Comparison of ENCODE assay signal across 27 mouse cellular contexts in the genomic region with DNA sequence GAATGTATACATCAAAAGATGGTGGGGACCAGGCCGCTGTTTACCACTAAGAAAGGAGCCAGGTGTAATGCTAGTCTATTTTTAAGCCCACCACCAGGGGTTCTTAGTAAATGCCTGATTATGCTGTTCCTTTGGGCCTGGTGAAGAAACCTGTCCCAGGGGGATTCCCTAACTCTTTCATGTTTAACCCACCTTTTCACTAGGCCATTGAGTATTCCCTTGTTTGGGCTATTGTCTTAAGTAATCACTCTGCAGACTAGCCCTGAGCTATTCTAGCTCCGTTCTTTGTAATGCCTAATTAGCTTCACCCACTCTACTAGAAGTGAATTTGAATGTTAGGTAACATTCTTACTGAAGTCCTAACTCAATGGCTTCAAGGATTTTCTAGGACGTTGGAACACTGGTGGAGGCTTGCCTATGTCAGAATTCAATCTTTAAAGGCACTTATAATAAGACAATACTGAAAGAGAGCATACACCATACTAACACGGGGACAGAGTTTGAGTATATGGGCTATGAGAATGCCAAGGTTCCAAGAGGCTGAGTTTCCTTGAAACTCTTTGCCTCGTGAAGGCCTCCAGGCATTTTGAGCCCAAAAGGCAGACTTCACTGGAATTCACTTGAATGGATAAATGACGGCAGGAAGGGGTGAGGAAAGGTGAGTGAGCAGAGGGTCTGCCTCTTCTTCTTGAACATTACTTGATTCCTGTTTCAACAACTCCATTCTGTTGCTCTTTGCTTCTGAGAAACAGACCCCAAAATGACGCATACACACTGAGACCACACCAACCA.
DNase-seq lines count a peak whose midpoint lies in the region; ATAC-seq and TF ChIP-seq lines count a peak whose summit lies in the region.
"Had no signal": no experiment of that assay in that cellular context is flagged by ENCODE, and none has a peak within 500 bp of the region (broad histone marks: within the 10 kb centered on the region; RNA-seq: fewer than 3 reads in every experiment).

No protein-coding gene starts in this region.

- peaks cover 8% of the 10 kb centered on the region for H3K27me3 ChIP-seq in E14TG2a.4 (ENCODE audit: insufficient read depth, low read length)
- no peaks in the 10 kb centered on the region for H3K27me3 ChIP-seq in kidney, adult 2 months (replicated peaks; ENCODE audit: control insufficient read depth, insufficient read depth, low read length)
- H3K27me3 ChIP-seq in forebrain, embryonic 16.5 days (replicated peaks; ENCODE audit: control insufficient read depth, insufficient read depth, low read length), result no peaks in the 10 kb centered on the region
- H3K27me3 ChIP-seq: CH12.LX; embryonic facial prominence, embryonic 13.5 days; embryonic facial prominence, embryonic 15.5 days; forebrain, embryonic 15.5 days had no signal

- H3K36me3 ChIP-seq in E14TG2a.4 (ENCODE audit: insufficient read depth, low read length), result no peaks in the 10 kb centered on the region
- no peaks in the 10 kb centered on the region for H3K36me3 ChIP-seq in kidney, adult 2 months (ENCODE audit: control insufficient read depth, insufficient read depth, low read length)
- H3K36me3 ChIP-seq in forebrain, embryonic 16.5 days (ENCODE audit: control insufficient read depth, insufficient read depth), result no peaks in the 10 kb centered on the region
- H3K36me3 ChIP-seq: embryonic facial prominence, embryonic 13.5 days; embryonic facial prominence, embryonic 15.5 days; forebrain, embryonic 10.5 days; forebrain, embryonic 15.5 days; G1E had no signal

- TF ChIP-seq POLR2A in kidney, adult 2 months (IDR thresholded peaks at IDR 0.05; ENCODE audit: low read depth, low read length), result no peak

- no peak overlapping the region for H3K27ac ChIP-seq in kidney, adult 2 months (ENCODE audit: insufficient read depth, low read depth, low read length)
- H3K27ac ChIP-seq in forebrain, embryonic 16.5 days (ENCODE audit: low read length), result no peak overlapping the region
- H3K27ac ChIP-seq: embryonic facial prominence, embryonic 13.5 days; embryonic facial prominence, embryonic 15.5 days; forebrain, embryonic 10.5 days; forebrain, embryonic 13.5 days; forebrain, embryonic 15.5 days had no signal

- ATAC-seq in forebrain, embryonic 16.5 days, result no peak
- ATAC-seq: CD4-positive, CD25-positive, alpha-beta regulatory T cell, adult 4 months; forebrain, embryonic 13.5 days; forebrain, embryonic 15.5 days; Patski had no signal

- H3K4me2 ChIP-seq in forebrain, embryonic 16.5 days (ENCODE audit: low read length), result no peak overlapping the region
- H3K4me2 ChIP-seq: embryonic facial prominence, embryonic 13.5 days; embryonic facial prominence, embryonic 15.5 days; forebrain, embryonic 13.5 days; forebrain, embryonic 15.5 days had no signal

- no peak overlapping the region for H3K4me3 ChIP-seq in E14TG2a.4 (replicated peaks; ENCODE audit: low read length)
- no peak overlapping the region for H3K4me3 ChIP-seq in kidney, adult 2 months (ENCODE audit: insufficient read depth, low read depth, low read length)
- no peak overlapping the region for H3K4me3 ChIP-seq in forebrain, embryonic 16.5 days (replicated peaks; ENCODE audit: low read length)
- H3K4me3 ChIP-seq: embryonic facial prominence, embryonic 13.5 days; embryonic facial prominence, embryonic 15.5 days; erythroblast, embryonic 14.5 days; forebrain, embryonic 10.5 days; forebrain, embryonic 13.5 days; forebrain, embryonic 15.5 days had no signal

- H3K9me3 ChIP-seq in E14TG2a.4 (ENCODE audit: low read length), result peaks cover 33% of the 10 kb centered on the region
- H3K9me3 ChIP-seq in forebrain, embryonic 16.5 days (ENCODE audit: control insufficient read depth, low read length), result no peaks in the 10 kb centered on the region
- H3K9me3 ChIP-seq: embryonic facial prominence, embryonic 13.5 days; embryonic facial prominence, embryonic 15.5 days; forebrain, embryonic 10.5 days; forebrain, embryonic 13.5 days; forebrain, embryonic 15.5 days had no signal

- TF ChIP-seq CTCF in E14TG2a.4 (conservative IDR thresholded peaks at IDR 0.05; ENCODE audit: low read length), result 0 out of 2 replicates have a peak, but pooled peaks have one; percentile 12
- TF ChIP-seq CTCF in kidney, adult 2 months (conservative IDR thresholded peaks at IDR 0.05; ENCODE audit: insufficient read depth, insufficient read length, low read depth, low read length), result no peak

- DNase-seq in ES-CJ7 (ENCODE audit: low read depth, low spot score) (peak; percentile 86), R1 (ENCODE audit: low read depth, low spot score) (peak; percentile 86), ZHBTc4 (ENCODE audit: low read depth, low spot score) (peak; percentile 94)
- no peak for DNase-seq in kidney, adult 2 months
- no peak for DNase-seq in adrenal gland, postnatal 10 days
- DNase-seq: adrenal gland, adult 8-10 months; adrenal gland, postnatal 25 days; B cell, adult 2 months; cerebellum, adult 11 months; cerebellum, adult 18-20 months; cerebellum, adult 8-10 months; cerebellum, adult 9-11 months; cerebellum, postnatal 14 days; cerebellum, postnatal 36 days; embryo, embryonic 11 days had no signal

- H3K9ac ChIP-seq in forebrain, embryonic 16.5 days (replicated peaks; ENCODE audit: low read depth, low read length), result no peak overlapping the region
- H3K9ac ChIP-seq: embryonic facial prominence, embryonic 13.5 days; embryonic facial prominence, embryonic 15.5 days; forebrain, embryonic 13.5 days; forebrain, embryonic 15.5 days had no signal

- 60% methylated on average over 7 of the region's 7 CpGs for WGBS in kidney, adult 2 months
- 41% methylated on average over 7 of the region's 7 CpGs for WGBS in forebrain, embryonic 16.5 days

- H3K4me1 ChIP-seq in E14TG2a.4 (replicated peaks; ENCODE audit: low read depth, low read length), result peaks cover 27% of the 10 kb centered on the region
- no peaks in the 10 kb centered on the region for H3K4me1 ChIP-seq in kidney, adult 2 months (ENCODE audit: control insufficient read depth, insufficient read depth, low read length)
- H3K4me1 ChIP-seq in forebrain, embryonic 16.5 days (replicated peaks; ENCODE audit: control insufficient read depth, insufficient read depth, low read length), result no peaks in the 10 kb centered on the region
- H3K4me1 ChIP-seq: embryonic facial prominence, embryonic 13.5 days; embryonic facial prominence, embryonic 15.5 days; forebrain, embryonic 13.5 days; forebrain, embryonic 15.5 days had no signal

Comparison
In these comparisons a context has a peak if more than half of its experiments do, and no peak if none do; other contexts are left out.
1. DNase-seq: peak in ES-CJ7 (single experiment), R1 (single experiment) and ZHBTc4 (single experiment); none in kidney, adult 2 months (single experiment) and adrenal gland, postnatal 10 days (single experiment).